Mouse (Mus musculus) kidney, adult 2 months (tissue): Measurements from ENCODE around the gene Adat3. TPM values are rescaled to one million over a fixed set of nuclear protein-coding genes. Genes with fewer than 3 reads are reported as not detected.

Experiments used
- DNase-seq: peaks from one replicate; pipeline ENCODE4 v3.0.0; 2021
- H3K27ac ChIP-seq: fragments of 200-500 bp; 2 replicates; pipeline ENCODE4 v1.5.1; 2012; ENCODE audit warnings: low read depth, low read length, control low read depth, inconsistent platforms; ENCODE audit not compliant: insufficient read depth
- H3K27me3 ChIP-seq: fragments of 200-500 bp; replicated peaks from 2 replicates; pipeline ENCODE4 v1.6.1; 2012; ENCODE audit warnings: mild to moderate bottlenecking, moderate library complexity, low read length, inconsistent platforms; ENCODE audit not compliant: control insufficient read depth, insufficient read depth
- H3K36me3 ChIP-seq: fragments of 200-500 bp; 2 replicates; pipeline ENCODE4 v1.6.1; 2012; ENCODE audit warnings: mild to moderate bottlenecking, moderate library complexity, low read length, inconsistent platforms; ENCODE audit not compliant: control insufficient read depth, insufficient read depth
- H3K4me1 ChIP-seq: fragments of 200-500 bp; 2 replicates; pipeline ENCODE4 v1.6.1; 2011; ENCODE audit warnings: low read length; ENCODE audit not compliant: control insufficient read depth, insufficient read depth
- H3K4me3 ChIP-seq: fragments of 200-500 bp; 2 replicates; pipeline ENCODE4 v1.5.1; 2011; ENCODE audit warnings: mild to moderate bottlenecking, low read depth, low read length, control low read depth; ENCODE audit not compliant: insufficient read depth
- CTCF ChIP-seq: fragments of 200-500 bp; conservative IDR thresholded peaks from 2 replicates; pipeline ENCODE4 v1.5.1; 2011; ENCODE audit warnings: low read depth, mild to moderate bottlenecking, control low read depth, low read length, moderate library complexity, mixed read lengths; ENCODE audit not compliant: insufficient read depth, insufficient read length
- POLR2A ChIP-seq: fragments of 200-500 bp; IDR thresholded peaks from one replicate; pipeline ENCODE4 v1.6.1; 2011; ENCODE audit warnings: low read depth, low read length, control low read depth
- WGBS: fragments of 180-500 bp; shearing (Covaris S2); methylation state at CpG from one replicate; pipeline ENCODE4 v1.1.7; 2018; 5-methylcytosine and 5-hydroxymethylcytosine counted together
- polyA plus RNA-seq: library from polyadenylated mRNA; depleted of rRNA; stranded (reverse); fragments of >200 nt; gene quantifications from 2 replicates; pipeline ENCODE4 v1.2.3, GENCODE M21; 2012

Adat3 gene
- polyA plus RNA-seq, 1 experiment: 3.4 TPM

GRCm38 (mm10) chr10:80561116-80561944 lies 41.4 kb upstream of the Adat3 start, which contains the start of gene Rexo1:
Rexo1 (minus strand) TSS chr10:80561560.
- peak within 1 kb of the TSS; percentile 98 for H3K27ac ChIP-seq
- WGBS: under 1% methylated on average over 72 of the region's 72 CpGs
- TF ChIP-seq POLR2A (no peak), CTCF (peak; percentile 79)
- H3K4me1 ChIP-seq: peaks cover 35% of the 10 kb centered on the region
- H3K27me3 ChIP-seq: no peaks in the 10 kb centered on the region
- H3K36me3 ChIP-seq: no peaks in the 10 kb centered on the region
- H3K4me3 ChIP-seq: peak within 1 kb of the TSS; percentile 90
- DNase-seq: peak; percentile 97

GRCm38 (mm10) chr10:80566375-80567092 lies 36.1 kb upstream of the Adat3 start:
- Histone ChIP-seq H3K36me3 (no peaks in the 10 kb centered on the region), H3K4me3 (no peak overlapping the region), H3K27ac (no peak overlapping the region), H3K4me1 (0 out of 2 replicates have a peak, but pooled peaks cover 3% of the 10 kb centered on the region), H3K27me3 (no peaks in the 10 kb centered on the region)
- DNase-seq: peak; percentile 84
- no peak for TF ChIP-seq POLR2A
- peak; percentile 94 for TF ChIP-seq CTCF
- 28% methylated on average over 17 of the region's 17 CpGs for WGBS

- Histone ChIP-seq H3K36me3 (no peaks in the 10 kb centered on the region), H3K4me1 (0 out of 2 replicates have a peak, but pooled peaks cover 3% of the 10 kb centered on the region), H3K27me3 (no peaks in the 10 kb centered on the region), H3K4me3 (no peak overlapping the region), H3K27ac (no peak overlapping the region)
- TF ChIP-seq POLR2A (no peak), CTCF (no peak)
- DNase-seq: no peak
- 87% methylated on average over 29 of the region's 29 CpGs for WGBS
These were observed 33.8 kb upstream of the Adat3 start for GRCm38 (mm10) chr10:80568876-80569275.

- H3K36me3 ChIP-seq: no peaks in the 10 kb centered on the region
- no peak overlapping the region for H3K4me3 ChIP-seq
- H3K27ac ChIP-seq: no peak overlapping the region
- peak; percentile 83 for DNase-seq
- no peaks in the 10 kb centered on the region for H3K27me3 ChIP-seq
- TF ChIP-seq POLR2A: no peak
- no peak for TF ChIP-seq CTCF
- H3K4me1 ChIP-seq: 0 out of 2 replicates have a peak, but pooled peaks cover 3% of the 10 kb centered on the region
- WGBS: 39% methylated on average over 10 of the region's 10 CpGs
These were observed 33.0 kb upstream of the Adat3 start for GRCm38 (mm10) chr10:80569664-80570066.

GRCm38 (mm10) chr10:80570419-80570818 lies 32.3 kb upstream of the Adat3 start:
- WGBS: 88% methylated on average over 10 of the region's 10 CpGs
- H3K27me3 ChIP-seq: no peaks in the 10 kb centered on the region

GRCm38 (mm10) chr10:80570871-80571836 lies 31.5 kb upstream of the Adat3 start:
- no peak overlapping the region for H3K27ac ChIP-seq
- H3K4me1 ChIP-seq: 0 out of 2 replicates have a peak, but pooled peaks cover 6% of the 10 kb centered on the region
- no peaks in the 10 kb centered on the region for H3K27me3 ChIP-seq
- WGBS: 44% methylated on average over 30 of the region's 30 CpGs
- H3K36me3 ChIP-seq: no peaks in the 10 kb centered on the region
- no peak overlapping the region for H3K4me3 ChIP-seq
- DNase-seq: no peak
- TF ChIP-seq CTCF (no peak), POLR2A (no peak)

More at GRCm38 (mm10) chr10:80570419-80570818, 32.3 kb upstream of the Adat3 start:
- no peak overlapping the region for H3K27ac ChIP-seq
- no peaks in the 10 kb centered on the region for H3K36me3 ChIP-seq
- no peak for TF ChIP-seq CTCF
- no peak for TF ChIP-seq POLR2A
- no peak for DNase-seq
- no peak overlapping the region for H3K4me3 ChIP-seq
- 0 out of 2 replicates have a peak, but pooled peaks cover 3% of the 10 kb centered on the region for H3K4me1 ChIP-seq
